Mouse (Mus musculus) thymus, postnatal 0 days (tissue): ENCODE data around the gene Rrp8. TPM values are rescaled to one million over a fixed set of nuclear protein-coding genes. Genes with fewer than 3 reads are reported as not detected.

Experiments
- DNase-seq: peaks from one replicate; pipeline ENCODE4 v3.0.0-alpha.2; 2015; ENCODE audit warnings: low spot score
- polyA plus RNA-seq: library from polyadenylated mRNA; unstranded; fragments of >200 nt; fragmentation: Nextera tagmentation; extraction: Ambion mirVana; gene quantifications from 2 replicates; pipeline ENCODE4 v1.2.1, GENCODE M21; 2015

Rrp8 gene
- 38.6 and 45.8 TPM in 2 replicates for polyA plus RNA-seq

- DNase-seq: peak; percentile 31
Observed at GRCm38 (mm10) chr7:105736911-105737521, at the start of gene Rrp8. Gene Rrp8, minus strand, starts transcription at chr7:105737385.

- DNase-seq: no peak
Observed at GRCm38 (mm10) chr7:105786506-105787284, 49.5 kb upstream of the Rrp8 start.

GRCm38 (mm10) chr7:105784556-105784955, 47.4 kb upstream of the Rrp8 start:
- no peak for DNase-seq

- DNase-seq: no peak
Observed at GRCm38 (mm10) chr7:105783861-105784260, 46.7 kb upstream of the Rrp8 start.

- peak; percentile 61 for DNase-seq
Observed at GRCm38 (mm10) chr7:105778553-105779265, 41.5 kb upstream of the Rrp8 start.

- DNase-seq: no peak
Observed at GRCm38 (mm10) chr7:105777797-105778552, 40.8 kb upstream of the Rrp8 start.

GRCm38 (mm10) chr7:105777316-105777715, 40.1 kb upstream of the Rrp8 start:
- no peak for DNase-seq

GRCm38 (mm10) chr7:105776026-105776425, 38.8 kb upstream of the Rrp8 start:
- DNase-seq: no peak

- DNase-seq: no peak
Observed at GRCm38 (mm10) chr7:105774661-105775060, 37.5 kb upstream of the Rrp8 start.

GRCm38 (mm10) chr7:105773041-105773440, 35.9 kb upstream of the Rrp8 start:
- DNase-seq: no peak

GRCm38 (mm10) chr7:105772331-105772730, 35.1 kb upstream of the Rrp8 start:
- DNase-seq: no peak

GRCm38 (mm10) chr7:105769959-105770358, 32.8 kb upstream of the Rrp8 start:
- no peak for DNase-seq

GRCm38 (mm10) chr7:105767729-105768165, 30.6 kb upstream of the Rrp8 start:
- no peak for DNase-seq

GRCm38 (mm10) chr7:105764331-105764730, 27.1 kb upstream of the Rrp8 start:
- no peak for DNase-seq

- DNase-seq: no peak
Observed at GRCm38 (mm10) chr7:105762517-105763270, 25.5 kb upstream of the Rrp8 start.

GRCm38 (mm10) chr7:105761813-105762484, 24.8 kb upstream of the Rrp8 start:
- DNase-seq: no peak

GRCm38 (mm10) chr7:105753281-105753680, 16.1 kb upstream of the Rrp8 start:
- no peak for DNase-seq

- DNase-seq: no peak
Observed at GRCm38 (mm10) chr7:105752716-105753115, 15.5 kb upstream of the Rrp8 start.

GRCm38 (mm10) chr7:105751491-105752433, 14.6 kb upstream of the Rrp8 start, which contains the start of gene Tpp1:
Gene Tpp1, minus strand, starts transcription at chr7:105752235.
- DNase-seq: peak; percentile 92
